Mouse (Mus musculus): ENCODE results near the gene Olfr869.

Olfr869 gene

GRCm38 (mm10) chr9:20128709-20129108 is at the start of gene Olfr869:
TSS of gene Olfr869 (plus strand) at chr9:20129009.
- DNase-seq: no peak

GRCm38 (mm10) chr9:20098326-20098725 is 30.5 kb upstream of the Olfr869 start, which contains the start of gene Olfr868:
TSS of gene Olfr868 (plus strand) at chr9:20098626.
- DNase-seq: no peak

- DNase-seq: peak; percentile 19 to 36
Measured at GRCm38 (mm10) chr9:20149706-20150105, 20.9 kb downstream of the Olfr869 start.

GRCm38 (mm10) chr9:20173957-20174356 is 45.1 kb downstream of the Olfr869 start, which contains the start of gene Olfr870:
TSS of gene Olfr870 (minus strand) at chr9:20174057.
- DNase-seq: no peak

- peak in 1 of 2 experiments; percentile 1 for DNase-seq
Measured at GRCm38 (mm10) chr9:20179463-20179862, 50.7 kb downstream of the Olfr869 start.

All from kidney, postnatal 36 days (tissue).